Mouse (Mus musculus) bone marrow macrophage, adult 2 months (primary cell): ENCODE results near the gene Hils1.

Experiments
- CTCF ChIP-seq: IDR thresholded peaks from 2 replicates; pipeline ENCODE4 v1.5.1; 2012; ENCODE audit warnings: low read depth, mild to moderate bottlenecking, low read length, moderate library complexity
- POLR2A ChIP-seq: IDR thresholded peaks from 2 replicates; pipeline ENCODE4 v1.6.1; 2012; ENCODE audit warnings: mild to moderate bottlenecking, low read depth, low read length, borderline replicate concordance

- no peak for TF ChIP-seq POLR2A
- no peak for TF ChIP-seq CTCF
Measured at GRCm38 (mm10) chr11:94994208-94994814, 26.9 kb downstream of the Hils1 start.
